Mouse (Mus musculus) intestine, embryonic 16.5 days (tissue): ENCODE data around the gene Rgs10. TPM values are rescaled to one million over a fixed set of nuclear protein-coding genes. Genes with fewer than 3 reads are reported as not detected.

Experiments used
- ATAC-seq: fragments of 200-750 bp; cut with Nextera tagmentation; 2 replicates; pipeline ENCODE4 v1.8.0; 2017; ENCODE audit warnings: moderate TSS enrichment, moderate library complexity
- H3K27ac ChIP-seq: fragments of 300-500 bp; sonication (generic); 2 replicates; pipeline ENCODE4 v1.5.1; 2014; ENCODE audit warnings: mild to moderate bottlenecking, low read length
- H3K27me3 ChIP-seq: fragments of 300-500 bp; sonication (generic); replicated peaks from 2 replicates; pipeline ENCODE4 v1.6.1; 2014; ENCODE audit warnings: low read length, control low read depth, mixed read lengths; ENCODE audit not compliant: control insufficient read depth, insufficient read depth
- H3K36me3 ChIP-seq: fragments of 300-500 bp; sonication (generic); 2 replicates; pipeline ENCODE4 v1.6.1; 2014; ENCODE audit warnings: low read length, control low read depth; ENCODE audit not compliant: control insufficient read depth, insufficient read depth
- H3K4me1 ChIP-seq: fragments of 300-500 bp; sonication (generic); 2 replicates; pipeline ENCODE4 v1.6.1; 2014; ENCODE audit warnings: low read length, control low read depth, mixed read lengths; ENCODE audit not compliant: control insufficient read depth, insufficient read depth
- H3K4me2 ChIP-seq: fragments of 300-500 bp; sonication (generic); 2 replicates; pipeline ENCODE4 v1.6.1; 2014; ENCODE audit warnings: low read depth, low read length, control low read depth
- H3K4me3 ChIP-seq: fragments of 300-500 bp; sonication (generic); 2 replicates; pipeline ENCODE4 v1.5.1; 2014; ENCODE audit warnings: mild to moderate bottlenecking, low read length
- H3K9ac ChIP-seq: fragments of 300-500 bp; sonication (generic); 2 replicates; pipeline ENCODE4 v1.6.1; 2014; ENCODE audit warnings: low read depth, low read length
- H3K9me3 ChIP-seq: fragments of 300-500 bp; sonication (generic); 2 replicates; pipeline ENCODE4 v1.6.1; 2016; ENCODE audit warnings: low read length, control low read depth; ENCODE audit not compliant: control insufficient read depth
- WGBS: fragments of 180-500 bp; shearing (Covaris S2); extraction: QIAGEN DNeasy Blood & Tissue Kit; methylation state at CpG from one replicate; pipeline ENCODE4 v1.1.7; 2014; 5-methylcytosine and 5-hydroxymethylcytosine counted together
- polyA plus RNA-seq: library from polyadenylated mRNA; unstranded; fragments of >200 nt; fragmentation: Nextera tagmentation; extraction: Ambion mirVana; gene quantifications from 2 replicates; pipeline ENCODE4 v1.2.1, GENCODE M21; 2015

The Rgs10 gene
- polyA plus RNA-seq, 1 experiment from 2014 or later, result 28.1 TPM

- no peak overlapping the region for H3K9ac ChIP-seq
- no peak overlapping the region for H3K27ac ChIP-seq
- no peak for ATAC-seq
- H3K4me1 ChIP-seq, result no peaks in the 10 kb centered on the region; the same call in 1 of the 2 replicates
- H3K36me3 ChIP-seq, result no peaks in the 10 kb centered on the region
- H3K9me3 ChIP-seq, result no peaks in the 10 kb centered on the region
- H3K4me3 ChIP-seq, result no peak overlapping the region
- 52% methylated on average over 11 of the region's 11 CpGs for WGBS
- no peak overlapping the region for H3K4me2 ChIP-seq
- H3K27me3 ChIP-seq, result no peaks in the 10 kb centered on the region
Measured at GRCm38 (mm10) chr7:128366654-128367053, 51.9 kb downstream of the Rgs10 start.

DNA sequence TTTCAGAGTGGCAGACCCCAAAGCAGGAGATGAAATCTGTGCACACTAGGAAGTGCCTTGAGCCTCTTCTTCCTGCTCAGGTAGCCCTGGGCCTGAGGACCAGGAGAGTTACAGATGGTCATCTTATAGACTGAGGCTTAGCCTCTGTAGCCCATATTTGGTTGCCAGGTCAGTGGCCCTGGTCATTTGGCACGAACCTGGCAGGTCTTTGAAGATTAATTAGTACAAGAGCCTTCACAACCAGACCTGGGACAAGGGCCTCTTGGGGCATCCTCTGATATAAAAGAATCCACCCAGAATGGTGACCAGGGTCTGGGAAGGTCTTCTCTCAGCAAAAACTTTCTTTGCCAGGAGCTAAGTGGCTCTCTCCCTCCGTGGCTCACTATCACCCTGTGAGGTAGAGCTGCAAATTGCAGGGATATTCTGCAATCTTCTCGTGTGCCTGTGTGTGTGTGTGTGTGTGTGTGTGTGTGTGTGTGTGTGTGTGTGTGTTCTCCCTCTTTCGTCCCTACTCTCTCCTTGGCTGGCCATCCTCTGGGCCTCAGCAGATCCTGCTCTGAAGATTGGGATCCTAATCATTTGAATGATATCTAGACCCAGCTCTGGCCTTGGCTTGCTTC, 53.4 kb downstream of the Rgs10 start:
- Histone ChIP-seq H3K27ac (no peak overlapping the region), H3K36me3 (no peaks in the 10 kb centered on the region), H3K4me1 (no peaks in the 10 kb centered on the region; the same call in 1 of the 2 replicates), H3K4me3 (no peak overlapping the region), H3K9ac (no peak overlapping the region), H3K27me3 (no peaks in the 10 kb centered on the region), H3K4me2 (no peak overlapping the region), H3K9me3 (no peaks in the 10 kb centered on the region)
- ATAC-seq, result no peak
- WGBS, result 54% methylated on average over 4 of the region's 4 CpGs

GRCm38 (mm10) chr7:128364526-128364925, 54.0 kb downstream of the Rgs10 start:
- no peaks in the 10 kb centered on the region for H3K9me3 ChIP-seq
- no peaks in the 10 kb centered on the region for H3K27me3 ChIP-seq
- H3K4me3 ChIP-seq, result no peak overlapping the region
- no peaks in the 10 kb centered on the region; the same call in 1 of the 2 replicates for H3K4me1 ChIP-seq
- no peak overlapping the region for H3K9ac ChIP-seq
- no peak for ATAC-seq
- H3K36me3 ChIP-seq, result no peaks in the 10 kb centered on the region
- no peak overlapping the region for H3K27ac ChIP-seq
- H3K4me2 ChIP-seq, result no peak overlapping the region
- 65% methylated on average over 11 of the region's 11 CpGs for WGBS

GRCm38 (mm10) chr7:128363806-128364205, 54.8 kb downstream of the Rgs10 start:
- H3K9me3 ChIP-seq, result no peaks in the 10 kb centered on the region
- no peaks in the 10 kb centered on the region; the same call in 1 of the 2 replicates for H3K4me1 ChIP-seq
- no peak overlapping the region for H3K9ac ChIP-seq
- no peak for ATAC-seq
- no peak overlapping the region for H3K4me2 ChIP-seq
- H3K36me3 ChIP-seq, result no peaks in the 10 kb centered on the region
- no peak overlapping the region for H3K27ac ChIP-seq
- H3K4me3 ChIP-seq, result no peak overlapping the region
- WGBS, result 70% methylated on average over 10 of the region's 10 CpGs
- no peaks in the 10 kb centered on the region for H3K27me3 ChIP-seq

GRCm38 (mm10) chr7:128362916-128363315, 55.6 kb downstream of the Rgs10 start:
- no peak overlapping the region for H3K4me2 ChIP-seq
- 72% methylated on average over 4 of the region's 4 CpGs for WGBS
- H3K27me3 ChIP-seq, result no peaks in the 10 kb centered on the region
- H3K4me3 ChIP-seq, result no peak overlapping the region
- no peak overlapping the region for H3K9ac ChIP-seq
- no peak for ATAC-seq
- no peaks in the 10 kb centered on the region for H3K9me3 ChIP-seq
- H3K4me1 ChIP-seq, result no peaks in the 10 kb centered on the region; the same call in 1 of the 2 replicates
- no peak overlapping the region for H3K27ac ChIP-seq
- no peaks in the 10 kb centered on the region for H3K36me3 ChIP-seq

DNA sequence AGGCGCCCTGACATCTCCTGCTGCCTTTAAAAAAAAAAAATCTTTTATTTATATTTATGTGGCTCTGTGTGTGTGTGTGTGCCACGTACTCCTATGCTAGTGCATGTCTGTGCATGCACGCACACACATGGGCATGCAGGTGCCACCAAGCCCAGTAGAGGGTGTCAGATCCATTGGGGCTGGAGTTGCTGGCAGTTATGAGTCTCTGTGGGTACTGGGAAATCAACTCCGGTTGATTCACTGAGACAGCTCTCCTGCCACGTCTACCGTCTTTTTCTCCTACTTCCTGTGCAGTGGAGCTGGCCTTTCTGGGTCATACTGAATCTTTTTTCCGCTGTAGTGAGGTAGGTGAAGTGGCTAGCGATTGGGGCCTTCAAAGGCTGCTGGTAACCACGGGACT, 58.8 kb downstream of the Rgs10 start:
- Histone ChIP-seq H3K9ac (no peak overlapping the region), H3K9me3 (no peaks in the 10 kb centered on the region), H3K4me2 (no peak overlapping the region), H3K4me1 (no peaks in the 10 kb centered on the region), H3K27ac (no peak overlapping the region), H3K36me3 (no peaks in the 10 kb centered on the region), H3K4me3 (no peak overlapping the region), H3K27me3 (no peaks in the 10 kb centered on the region)
- WGBS, result 77% methylated on average over 9 of the region's 9 CpGs
- ATAC-seq, result no peak

GRCm38 (mm10) chr7:128359164-128359563, 59.4 kb downstream of the Rgs10 start:
- Histone ChIP-seq H3K27ac (no peak overlapping the region), H3K9me3 (no peaks in the 10 kb centered on the region), H3K4me1 (no peaks in the 10 kb centered on the region), H3K27me3 (no peaks in the 10 kb centered on the region), H3K36me3 (no peaks in the 10 kb centered on the region), H3K9ac (no peak overlapping the region), H3K4me2 (no peak overlapping the region), H3K4me3 (no peak overlapping the region)
- ATAC-seq, result no peak
- 74% methylated on average over 7 of the region's 7 CpGs for WGBS

DNA sequence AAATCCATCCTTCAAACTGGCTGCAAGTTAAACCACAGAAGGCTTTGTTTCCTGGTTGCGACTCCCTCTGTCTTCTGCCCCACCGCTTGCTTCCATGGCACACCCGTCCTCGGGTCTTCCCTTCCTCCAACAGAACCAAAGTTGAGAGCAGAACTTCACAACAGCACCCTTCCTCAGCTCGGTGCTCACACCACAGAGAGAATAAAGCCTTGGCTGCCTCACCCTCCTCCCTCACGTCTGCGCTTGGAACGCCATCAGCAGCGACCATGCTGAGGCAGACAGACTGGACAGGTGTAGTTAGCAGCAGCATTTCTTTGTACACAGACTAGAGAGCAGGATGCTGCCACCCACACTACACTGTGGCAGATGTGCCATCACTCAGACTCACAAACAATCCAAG, 59.8 kb downstream of the Rgs10 start:
- no peaks in the 10 kb centered on the region for H3K9me3 ChIP-seq
- no peak overlapping the region for H3K4me2 ChIP-seq
- H3K4me3 ChIP-seq, result no peak overlapping the region
- ATAC-seq, result no peak
- H3K36me3 ChIP-seq, result no peaks in the 10 kb centered on the region
- WGBS, result 77% methylated on average over 9 of the region's 9 CpGs
- no peak overlapping the region for H3K9ac ChIP-seq
- H3K4me1 ChIP-seq, result no peaks in the 10 kb centered on the region
- no peak overlapping the region for H3K27ac ChIP-seq
- H3K27me3 ChIP-seq, result no peaks in the 10 kb centered on the region

GRCm38 (mm10) chr7:128356868-128357755, 61.4 kb downstream of the Rgs10 start:
- no peak overlapping the region for H3K27ac ChIP-seq
- no peak overlapping the region for H3K4me2 ChIP-seq
- H3K36me3 ChIP-seq, result no peaks in the 10 kb centered on the region
- no peak overlapping the region for H3K9ac ChIP-seq
- no peaks in the 10 kb centered on the region for H3K9me3 ChIP-seq
- no peak for ATAC-seq
- H3K4me1 ChIP-seq, result no peaks in the 10 kb centered on the region
- no peaks in the 10 kb centered on the region for H3K27me3 ChIP-seq
- 67% methylated on average over 9 of the region's 9 CpGs for WGBS
- H3K4me3 ChIP-seq, result no peak overlapping the region
